Mouse (Mus musculus) small intestine, adult 2 months (tissue): Measurements from ENCODE around the gene Ccdc12.

ENCODE experiments used
- CTCF ChIP-seq: fragments of 200-500 bp; IDR thresholded peaks from 2 replicates; pipeline ENCODE4 v1.5.1; 2012; ENCODE audit warnings: low read depth, mild to moderate bottlenecking, control low read depth, inconsistent platforms, low read length, moderate library complexity, mixed read lengths; ENCODE audit not compliant: insufficient replicate concordance, insufficient read length; ENCODE audit errors: extremely low read depth
- POLR2A ChIP-seq: fragments of 200-500 bp; IDR thresholded peaks from 2 replicates; pipeline ENCODE4 v1.6.1; 2012; ENCODE audit warnings: low read depth, mild to moderate bottlenecking, control low read depth, inconsistent platforms, low read length, moderate library complexity

DNA sequence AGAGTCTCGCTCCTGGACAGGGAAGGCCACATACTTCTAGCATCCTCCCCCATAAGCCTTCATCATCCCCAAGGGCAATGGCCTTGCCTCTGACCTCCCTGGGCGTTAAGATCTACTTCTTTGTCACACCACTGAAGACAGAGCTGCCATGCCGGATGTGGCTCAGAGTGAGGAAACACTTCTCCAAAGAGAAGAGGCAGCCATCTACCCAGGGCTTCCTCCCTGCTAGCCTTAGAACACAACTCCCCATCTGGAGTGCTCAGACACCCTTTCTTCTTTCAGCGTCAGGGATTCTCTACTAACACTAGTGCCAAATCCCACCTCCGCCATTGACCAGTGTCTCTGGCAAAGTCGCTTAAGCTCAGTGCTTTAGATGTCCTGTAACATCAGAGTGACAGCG lies 77.9 kb downstream of the Ccdc12 start:
- TF ChIP-seq POLR2A (no peak), CTCF (no peak)
